Mouse (Mus musculus): ENCODE measurements around the gene Lhfpl2. TPM values are rescaled to one million over a fixed set of nuclear protein-coding genes. Genes with fewer than 3 reads are reported as not detected.

Lhfpl2 gene
- total RNA-seq, 2 experiments from 2014 or later: 25.2 to 27.3 TPM

DNA sequence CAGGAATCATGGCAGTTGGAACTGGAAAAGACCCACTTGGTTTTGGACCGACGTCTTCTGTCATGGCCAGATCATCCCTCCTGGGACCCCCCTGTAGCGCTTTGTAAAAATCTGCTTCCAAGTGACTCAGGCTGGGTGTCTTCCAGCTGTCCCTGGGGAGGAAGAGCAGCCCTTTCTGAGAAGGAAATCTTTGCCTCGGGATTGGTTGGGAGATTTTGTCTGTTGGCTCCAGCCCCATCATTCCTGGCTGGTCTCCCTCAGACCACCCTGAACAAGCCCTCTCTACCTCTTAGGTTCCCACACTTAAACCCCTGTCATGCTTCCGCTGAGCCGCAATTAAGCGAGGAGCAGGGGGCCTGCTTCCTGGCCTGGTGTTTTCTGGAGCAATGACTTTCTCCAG, 77.6 kb downstream of the Lhfpl2 start:
- DNase-seq (ENCODE audit: low spot score in 2 of 2): no peak

DNA sequence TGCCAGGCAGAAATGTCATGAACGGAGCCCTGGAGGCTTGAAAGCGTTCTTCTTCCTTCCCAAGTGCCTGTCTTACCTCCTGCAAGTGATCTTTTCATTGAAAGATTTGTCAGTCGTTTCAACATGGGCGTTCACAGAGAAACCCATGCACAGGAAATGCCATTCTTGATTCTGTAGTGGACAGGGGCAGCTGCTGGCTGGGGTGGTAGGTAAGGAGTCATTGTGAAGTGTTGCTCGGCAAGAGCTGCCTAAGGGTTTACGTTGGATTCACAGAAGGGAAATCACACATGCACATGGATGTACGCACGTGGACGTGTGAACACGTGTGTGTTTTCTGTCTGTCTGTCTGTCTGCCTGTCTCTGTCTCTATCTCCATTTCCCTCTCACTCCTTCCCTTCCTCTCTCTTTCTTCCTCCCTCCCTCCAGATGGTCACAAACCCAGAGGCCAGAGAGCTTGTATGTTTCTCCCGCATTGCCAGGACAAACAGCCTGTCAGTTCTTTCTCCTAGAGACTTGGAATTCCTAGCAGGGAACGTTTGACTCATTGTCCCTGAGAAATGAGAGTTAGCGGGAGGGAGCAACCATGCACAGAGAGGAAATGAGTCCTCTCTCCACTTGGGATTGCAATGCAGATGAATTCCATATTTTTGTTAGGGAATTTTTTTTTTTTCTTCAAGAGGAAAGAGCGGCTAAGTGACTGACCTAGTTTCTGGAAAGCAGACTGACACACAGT, 82.3 kb downstream of the Lhfpl2 start:
- no peak for DNase-seq (ENCODE audit: low spot score in 2 of 2)

- DNase-seq (ENCODE audit: low spot score in 2 of 2): no peak
Measured at GRCm38 (mm10) chr13:94140446-94140845, 82.8 kb downstream of the Lhfpl2 start.

DNA sequence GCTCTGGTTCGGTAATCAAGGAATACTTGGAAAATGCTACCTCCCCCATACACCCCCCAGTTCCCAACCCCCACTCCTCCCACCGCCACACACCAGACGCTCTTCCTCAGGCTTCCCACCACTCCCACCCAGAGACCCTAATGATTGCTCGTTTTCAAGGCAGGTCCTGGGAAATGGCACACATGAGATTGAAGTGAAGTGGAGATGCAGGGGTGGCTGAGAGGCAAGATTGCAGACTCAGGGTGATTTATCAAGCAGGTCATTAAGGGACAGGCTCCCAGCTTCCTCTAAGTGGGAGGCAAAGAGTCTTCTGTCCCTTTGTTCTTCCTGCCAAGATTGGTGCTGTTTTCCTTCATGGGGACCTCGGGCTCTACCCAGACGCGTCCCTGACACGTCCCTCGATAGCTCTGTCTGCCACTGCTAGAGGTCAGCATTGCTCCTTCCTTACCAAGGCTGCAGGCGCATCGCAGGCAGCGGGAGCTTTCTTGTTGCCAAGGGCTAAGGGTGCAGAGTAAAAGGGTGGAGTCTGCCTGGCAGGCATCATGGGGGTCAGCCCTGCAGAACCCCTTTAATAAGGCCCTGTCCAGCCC, 85.6 kb downstream of the Lhfpl2 start:
- DNase-seq (ENCODE audit: low spot score in 2 of 2): no peak

DNA sequence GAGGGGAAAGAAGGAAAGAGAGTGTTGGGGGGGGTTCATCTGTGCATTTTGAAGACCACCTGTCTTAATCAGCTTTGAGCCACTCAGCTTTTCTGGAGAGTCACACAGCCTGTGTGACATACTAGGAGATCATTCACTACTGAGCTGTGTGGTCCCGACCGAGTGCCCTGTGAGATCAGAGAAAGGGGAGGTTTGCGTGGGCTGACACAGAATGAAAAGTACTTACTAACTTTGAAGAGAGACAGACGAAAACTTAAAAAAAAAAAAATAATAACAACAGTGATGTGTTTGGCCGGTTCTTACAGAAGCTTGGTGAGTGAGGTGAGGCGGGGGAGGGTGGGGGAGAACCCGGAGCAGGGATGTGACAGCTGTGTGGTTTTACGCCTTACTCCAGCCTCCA, 86.9 kb downstream of the Lhfpl2 start:
- no peak for DNase-seq (ENCODE audit: low spot score in 2 of 2)

- peak; percentile 35 to 73 for DNase-seq (ENCODE audit: low spot score in 2 of 2)
Measured at GRCm38 (mm10) chr13:94147257-94147656, 89.7 kb downstream of the Lhfpl2 start.

DNA sequence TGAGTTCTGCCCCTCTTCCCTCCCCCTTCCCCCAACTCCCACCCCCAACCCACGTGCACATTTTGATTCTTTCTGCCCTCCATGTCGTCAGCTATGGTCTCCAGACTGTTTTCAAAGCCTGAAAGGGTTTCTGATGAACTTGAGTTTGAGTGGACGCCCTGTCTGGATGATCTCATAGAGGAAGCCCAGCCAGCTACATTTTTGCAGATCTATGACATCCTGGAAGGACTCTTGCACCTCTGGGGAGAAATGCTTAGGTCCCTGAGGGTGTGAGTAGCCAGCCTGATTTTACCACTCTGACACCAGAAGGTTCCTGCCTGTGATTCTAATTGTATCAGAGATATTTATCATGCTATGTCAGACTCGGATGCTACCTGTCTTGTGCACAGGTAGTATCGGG, 91.4 kb downstream of the Lhfpl2 start:
- DNase-seq (ENCODE audit: low spot score in 2 of 2): no peak

DNA sequence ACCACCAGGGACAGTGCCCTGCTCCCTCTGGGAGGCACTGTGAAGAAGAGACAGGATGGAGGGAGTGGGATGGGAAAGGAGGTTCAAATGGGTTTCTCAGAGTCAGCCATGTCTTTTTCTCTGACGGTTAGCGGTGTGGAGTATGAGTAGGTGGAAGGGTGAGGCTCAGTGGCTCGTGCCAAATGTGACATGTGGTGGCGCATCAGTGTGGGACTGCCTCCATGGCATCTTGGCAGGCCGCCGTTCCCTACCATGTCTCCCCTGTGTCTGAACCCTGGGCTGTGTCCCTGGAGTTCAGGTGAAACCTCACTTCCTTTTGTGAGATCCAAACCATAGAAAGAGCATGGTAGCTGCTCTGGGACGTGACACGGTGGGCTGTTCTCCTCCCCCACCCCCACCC, 92.2 kb downstream of the Lhfpl2 start:
- DNase-seq (ENCODE audit: low spot score in 2 of 2): peak; percentile 23 to 70

GRCm38 (mm10) chr13:94151308-94151707, 93.7 kb downstream of the Lhfpl2 start:
- DNase-seq (ENCODE audit: low spot score in 2 of 2): no peak

DNA sequence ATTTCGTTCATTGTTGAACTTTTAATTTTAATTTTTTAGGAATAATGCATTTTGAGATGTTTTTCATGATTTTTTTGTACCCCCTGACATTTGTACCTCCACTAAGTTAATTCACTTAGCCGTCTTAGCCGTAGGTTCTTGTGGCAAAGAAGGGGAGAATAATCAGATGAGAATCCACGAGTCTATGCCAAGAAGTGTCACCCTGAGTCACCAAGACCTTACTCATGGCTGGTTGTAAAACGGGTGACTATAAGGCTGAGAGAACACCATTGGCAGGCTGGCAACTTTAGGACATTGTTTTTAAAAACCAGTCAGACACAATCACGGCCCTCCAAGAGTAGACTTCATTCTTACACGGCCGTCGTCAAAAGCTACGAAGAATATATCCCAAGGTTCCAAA, 95.2 kb downstream of the Lhfpl2 start:
- DNase-seq (ENCODE audit: low spot score in 2 of 2): no peak

- DNase-seq (ENCODE audit: low spot score in 2 of 2): no peak
Measured at GRCm38 (mm10) chr13:94153658-94154057, 96.1 kb downstream of the Lhfpl2 start.

- no peak for DNase-seq (ENCODE audit: low spot score in 2 of 2)
Measured at GRCm38 (mm10) chr13:94154512-94155296, 97.1 kb downstream of the Lhfpl2 start.

- no peak for DNase-seq (ENCODE audit: low spot score in 2 of 2)
Measured at GRCm38 (mm10) chr13:94155657-94156429, 98.2 kb downstream of the Lhfpl2 start.

GRCm38 (mm10) chr13:94158864-94159477, 101.4 kb downstream of the Lhfpl2 start:
- no peak for DNase-seq (ENCODE audit: low spot score in 2 of 2)

DNA sequence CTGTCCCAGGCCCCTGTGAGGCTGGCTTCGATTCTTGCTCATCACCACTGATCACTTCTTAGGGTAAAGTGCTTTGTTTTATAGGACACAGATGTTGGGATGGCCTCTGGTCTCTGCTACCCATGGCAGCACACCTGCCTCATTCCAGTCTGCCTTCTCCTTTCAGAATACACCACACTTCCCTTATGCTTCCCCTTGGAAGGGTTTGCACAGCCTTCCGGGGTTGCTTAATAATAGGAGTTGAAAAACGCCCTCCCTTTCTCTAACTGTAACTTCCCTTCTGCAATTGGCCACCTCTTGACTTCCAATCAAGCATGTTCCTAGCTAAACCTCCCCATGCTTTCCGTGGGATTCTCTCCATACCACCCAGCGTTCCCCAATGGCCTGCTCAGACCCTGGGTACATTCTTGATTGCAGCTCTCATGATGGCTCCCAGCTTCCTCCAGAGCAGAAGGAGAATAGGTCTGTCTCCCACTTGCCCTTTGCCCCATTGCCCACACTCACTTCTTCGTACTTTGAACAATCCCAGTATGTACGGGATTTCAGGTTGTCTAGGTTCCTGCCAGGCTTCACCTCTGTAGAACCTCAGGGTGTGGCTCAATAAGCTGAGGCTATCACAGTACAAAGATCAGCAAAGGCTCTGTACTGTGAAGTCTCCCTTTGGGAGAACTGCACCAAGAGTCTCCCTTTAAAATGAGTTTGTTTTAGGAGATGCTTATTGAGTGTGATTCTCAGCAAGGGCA, 102.1 kb downstream of the Lhfpl2 start:
- DNase-seq (ENCODE audit: low spot score in 2 of 2): no peak

DNA sequence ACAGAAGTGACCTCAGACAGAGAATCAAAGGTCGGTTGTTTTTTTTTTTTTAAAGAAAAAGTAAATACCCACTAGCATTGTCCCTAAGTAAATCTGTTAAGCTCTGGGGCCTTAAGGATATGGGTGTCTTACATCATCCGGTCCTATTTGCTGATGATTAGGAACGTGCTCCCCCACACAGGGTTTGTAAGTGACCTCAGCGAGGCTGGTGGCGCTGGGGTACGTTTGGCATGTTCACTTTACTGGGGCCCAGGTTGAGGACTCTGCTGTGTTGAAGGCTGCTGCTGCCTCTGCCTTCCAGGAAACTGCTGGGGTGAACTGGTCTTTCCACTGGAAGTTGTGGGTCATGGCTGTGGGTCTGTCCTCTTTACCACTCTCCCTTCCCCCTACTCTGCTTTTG, 106.9 kb downstream of the Lhfpl2 start:
- DNase-seq (ENCODE audit: low spot score in 2 of 2): no peak

DNA sequence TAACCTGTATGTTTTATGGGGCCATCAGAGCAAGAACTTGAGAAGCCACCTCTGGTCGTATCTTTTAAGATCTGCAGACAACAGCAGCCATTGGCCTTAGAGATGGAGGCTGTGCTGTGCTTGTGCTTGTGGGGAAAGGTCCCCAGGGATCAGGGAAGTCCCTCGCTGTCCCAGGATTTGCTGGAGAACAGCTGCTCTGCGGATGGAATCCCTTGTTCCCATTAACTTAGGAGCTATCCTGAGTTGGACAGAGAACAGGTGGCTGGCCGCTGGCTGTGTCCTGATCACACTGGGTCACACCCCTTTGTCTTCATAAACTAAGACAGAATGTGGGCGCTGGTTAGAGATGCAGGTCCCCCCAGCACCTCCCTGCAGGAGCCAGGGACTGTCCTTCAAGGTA, 110.7 kb downstream of the Lhfpl2 start:
- DNase-seq (ENCODE audit: low spot score in 2 of 2): no peak

GRCm38 (mm10) chr13:94169325-94169916, 111.8 kb downstream of the Lhfpl2 start:
- DNase-seq (ENCODE audit: low spot score in 2 of 2): no peak

- DNase-seq (ENCODE audit: low spot score in 2 of 2): no peak
Measured at GRCm38 (mm10) chr13:94171612-94172011, 114.0 kb downstream of the Lhfpl2 start.
